Mouse (Mus musculus) lung, adult 2 months (tissue): Measurements from ENCODE around the gene Cpm.

Experiments used
- CTCF ChIP-seq: fragments of 200-500 bp; IDR thresholded peaks from 2 replicates; pipeline ENCODE4 v1.5.1; 2011; ENCODE audit warnings: mild to moderate bottlenecking, low read length, control low read depth; ENCODE audit not compliant: insufficient read depth
- POLR2A ChIP-seq: fragments of 200-500 bp; IDR thresholded peaks from 2 replicates; pipeline ENCODE4 v1.6.1; 2011; ENCODE audit warnings: low read depth, mild to moderate bottlenecking, control low read depth, low read length, borderline replicate concordance; ENCODE audit errors: extremely low read depth

- TF ChIP-seq CTCF (no peak), POLR2A (no peak)
Observed at GRCm38 (mm10) chr10:117676644-117677313, 47.5 kb downstream of the Cpm start.
